Mouse (Mus musculus) MEL (cell line): ENCODE data around the gene Gramd4. TPM values are rescaled to one million over a fixed set of nuclear protein-coding genes. Genes with fewer than 3 reads are reported as not detected.

ENCODE experiments used
- DNase-seq: peaks from one replicate; pipeline ENCODE4 v3.0.0; 2011; ENCODE audit warnings: low read depth, low spot score
- H3K27ac ChIP-seq: 2 replicates; pipeline ENCODE4 v1.5.1; 2012; ENCODE audit warnings: low read depth, mild to moderate bottlenecking, control low read depth, low read length, moderate library complexity; ENCODE audit not compliant: control insufficient read depth
- H3K27me3 ChIP-seq, 2 experiments: fragments of 150-350 bp in 1 of 2; sonication (generic) in 1 of 2; 2 replicates each; pipeline ENCODE4 v1.6.1; 2012; ENCODE audit warnings: low read length in 2 of 2, mild to moderate bottlenecking in 2 of 2, improper control_type of control experiment in 1 of 2, moderate library complexity in 1 of 2; ENCODE audit not compliant: insufficient read depth in 2 of 2, control insufficient read depth in 1 of 2
- H3K36me3 ChIP-seq, 2 experiments: 2 replicates each; pipeline ENCODE4 v1.6.1; 2012 to 2014; ENCODE audit warnings: low read length in 2 of 2, improper control_type of control experiment in 1 of 2, inconsistent platforms in 1 of 2, mild to moderate bottlenecking in 1 of 2; ENCODE audit not compliant: insufficient read depth in 2 of 2, control insufficient read depth in 1 of 2
- H3K4me1 ChIP-seq, 2 experiments: fragments of 150-350 bp in 1 of 2; sonication (generic) in 1 of 2; 2 replicates each; pipeline ENCODE4 v1.6.1; 2012; ENCODE audit warnings: low read length in 2 of 2, improper control_type of control experiment in 1 of 2, mild to moderate bottlenecking in 1 of 2; ENCODE audit not compliant: insufficient read depth in 2 of 2, control insufficient read depth in 1 of 2
- H3K4me3 ChIP-seq, 2 experiments: fragments of 150-350 bp in 1 of 2; sonication (generic) in 1 of 2; 2 replicates each; pipeline ENCODE4 v1.5.1; 2012; ENCODE audit warnings: low read depth in 2 of 2, low read length in 2 of 2, mild to moderate bottlenecking in 2 of 2, moderate library complexity in 2 of 2, control low read depth in 1 of 2, improper control_type of control experiment in 1 of 2; ENCODE audit not compliant: control insufficient read depth in 1 of 2, insufficient read depth in 1 of 2
- H3K79me2 ChIP-seq: 2 replicates; pipeline ENCODE4 v1.6.1; 2012; ENCODE audit warnings: mild to moderate bottlenecking, low read length, moderate library complexity; ENCODE audit not compliant: control insufficient read depth, poor library complexity, insufficient read depth
- H3K9ac ChIP-seq: 2 replicates; pipeline ENCODE4 v1.6.1; 2012; ENCODE audit warnings: low read depth, mild to moderate bottlenecking, control low read depth, low read length, moderate library complexity; ENCODE audit not compliant: control insufficient read depth, poor library complexity, severe bottlenecking
- H3K9me3 ChIP-seq: fragments of 150-350 bp; sonication (generic); replicated peaks from 2 replicates; pipeline ENCODE4 v1.6.1; 2012; ENCODE audit warnings: mild to moderate bottlenecking, low read length, improper control_type of control experiment, moderate library complexity; ENCODE audit not compliant: insufficient read depth
- CHD1 ChIP-seq: IDR thresholded peaks from 2 replicates; pipeline ENCODE4 v1.6.1; 2012; ENCODE audit warnings: low read depth, mild to moderate bottlenecking, inconsistent platforms, low read length, improper control_type of control experiment
- CHD2 ChIP-seq: IDR thresholded peaks from 2 replicates; pipeline ENCODE4 v1.6.1; 2011; ENCODE audit warnings: low read length, improper control_type of control experiment
- CTCF ChIP-seq, 3 experiments: IDR thresholded peaks in 2 of 3; conservative IDR thresholded peaks in 1 of 3; 2 replicates each; pipeline ENCODE4 v1.5.1; 2011 to 2012; ENCODE audit warnings: low read length in 3 of 3, low read depth in 2 of 3, mild to moderate bottlenecking in 2 of 3, improper control_type of control experiment in 1 of 3, inconsistent platforms in 1 of 3, mixed read lengths in 1 of 3, moderate library complexity in 1 of 3; ENCODE audit not compliant: control insufficient read depth in 1 of 3, insufficient read depth in 1 of 3, poor library complexity in 1 of 3, severe bottlenecking in 1 of 3
- EP300 ChIP-seq, 2 experiments: IDR thresholded peaks; 2 replicates each; pipeline ENCODE4 v1.6.1; 2011; ENCODE audit warnings: improper control_type of control experiment in 2 of 2, low read length in 2 of 2, low read depth in 1 of 2, mild to moderate bottlenecking in 1 of 2
- ETS1 ChIP-seq: IDR thresholded peaks from 2 replicates; pipeline ENCODE4 v1.6.1; 2012; ENCODE audit warnings: low read depth, mild to moderate bottlenecking, inconsistent platforms, low read length, improper control_type of control experiment, moderate library complexity
- GABPA ChIP-seq: IDR thresholded peaks from 2 replicates; pipeline ENCODE4 v1.6.1; 2012; ENCODE audit warnings: low read depth, mild to moderate bottlenecking, inconsistent platforms, low read length, improper control_type of control experiment, moderate library complexity
- GATA1 ChIP-seq: IDR thresholded peaks from 2 replicates; pipeline ENCODE4 v1.6.1; 2011; ENCODE audit warnings: low read depth, low read length, improper control_type of control experiment
- HCFC1 ChIP-seq: IDR thresholded peaks from 2 replicates; pipeline ENCODE4 v1.6.1; 2012; ENCODE audit warnings: low read depth, mild to moderate bottlenecking, inconsistent platforms, low read length, improper control_type of control experiment, moderate library complexity
- JUND ChIP-seq: IDR thresholded peaks from 2 replicates; pipeline ENCODE4 v1.6.1; 2011; ENCODE audit warnings: low read depth, mild to moderate bottlenecking, improper control_type of control experiment, low read length
- MAX ChIP-seq: IDR thresholded peaks from 2 replicates; pipeline ENCODE4 v1.6.1; 2011; ENCODE audit warnings: low read length, improper control_type of control experiment
- MAZ ChIP-seq: IDR thresholded peaks from 2 replicates; pipeline ENCODE4 v1.6.1; 2012; ENCODE audit warnings: low read depth, mild to moderate bottlenecking, inconsistent platforms, low read length, improper control_type of control experiment
- MEF2A ChIP-seq: IDR thresholded peaks from 2 replicates; pipeline ENCODE4 v1.6.1; 2014; ENCODE audit warnings: low read depth, mild to moderate bottlenecking, inconsistent platforms, low read length, improper control_type of control experiment; ENCODE audit not compliant: poor library complexity, insufficient replicate concordance, severe bottlenecking; ENCODE audit errors: extremely low read depth
- MYB ChIP-seq: IDR thresholded peaks from 2 replicates; pipeline ENCODE4 v1.6.1; 2011; ENCODE audit warnings: mild to moderate bottlenecking, low read depth, low read length, improper control_type of control experiment
- MYC ChIP-seq: IDR thresholded peaks from 2 replicates; pipeline ENCODE4 v1.6.1; 2011; ENCODE audit warnings: low read depth, mild to moderate bottlenecking, low read length, improper control_type of control experiment, moderate library complexity
- NRF1 ChIP-seq: IDR thresholded peaks from 2 replicates; pipeline ENCODE4 v1.6.1; 2014; ENCODE audit warnings: low read depth, mild to moderate bottlenecking, inconsistent platforms, low read length, improper control_type of control experiment, moderate library complexity; ENCODE audit not compliant: poor library complexity, insufficient read depth, severe bottlenecking
- POLR2A ChIP-seq, 2 experiments: IDR thresholded peaks; 2 replicates each; pipeline ENCODE4 v1.6.1; 2011 to 2012; ENCODE audit warnings: low read length in 2 of 2, mild to moderate bottlenecking in 2 of 2, control low read depth in 1 of 2, improper control_type of control experiment in 1 of 2, low read depth in 1 of 2, moderate library complexity in 1 of 2; ENCODE audit not compliant: control insufficient read depth in 1 of 2, insufficient read depth in 1 of 2, poor library complexity in 1 of 2
- POLR2AphosphoS2 ChIP-seq: IDR thresholded peaks from 2 replicates; pipeline ENCODE4 v1.6.1; 2011; ENCODE audit warnings: low read length, improper control_type of control experiment
- RAD21 ChIP-seq: IDR thresholded peaks from 2 replicates; pipeline ENCODE4 v1.6.1; 2011; ENCODE audit warnings: mild to moderate bottlenecking, low read depth, low read length, improper control_type of control experiment
- SIN3A ChIP-seq: IDR thresholded peaks from 2 replicates; pipeline ENCODE4 v1.6.1; 2012; ENCODE audit warnings: low read length, improper control_type of control experiment, inconsistent platforms
- SMC3 ChIP-seq: IDR thresholded peaks from 2 replicates; pipeline ENCODE4 v1.6.1; 2011; ENCODE audit warnings: low read depth, low read length, improper control_type of control experiment
- TAL1 ChIP-seq: IDR thresholded peaks from 2 replicates; pipeline ENCODE4 v1.6.1; 2012; ENCODE audit warnings: mild to moderate bottlenecking, inconsistent platforms, low read length, moderate library complexity, mixed read lengths
- TBP ChIP-seq: IDR thresholded peaks from 2 replicates; pipeline ENCODE4 v1.8.0; 2011; ENCODE audit warnings: low read depth, low read length, improper control_type of control experiment
- UBTF ChIP-seq: IDR thresholded peaks from 2 replicates; pipeline ENCODE4 v1.6.1; 2012; ENCODE audit warnings: low read depth, mild to moderate bottlenecking, inconsistent platforms, low read length, improper control_type of control experiment, moderate library complexity, borderline replicate concordance; ENCODE audit not compliant: insufficient read depth
- USF2 ChIP-seq, 2 experiments: IDR thresholded peaks; 2 replicates each; pipeline ENCODE4 v1.6.1; 2011 to 2012; ENCODE audit warnings: improper control_type of control experiment in 2 of 2, low read length in 2 of 2, borderline replicate concordance in 1 of 2, inconsistent platforms in 1 of 2, low read depth in 1 of 2, mild to moderate bottlenecking in 1 of 2; ENCODE audit not compliant: insufficient read depth in 1 of 2
- ZC3H11A ChIP-seq: IDR thresholded peaks from 2 replicates; pipeline ENCODE4 v1.6.1; 2012; ENCODE audit warnings: low read depth, mild to moderate bottlenecking, inconsistent platforms, low read length, improper control_type of control experiment
- ZNF384 ChIP-seq: IDR thresholded peaks from 2 replicates; pipeline ENCODE4 v1.6.1; 2012; ENCODE audit warnings: low read depth, mild to moderate bottlenecking, inconsistent platforms, low read length, improper control_type of control experiment
- polyA plus RNA-seq, 2 experiments: library from polyadenylated mRNA; stranded (reverse) in 1 of 2; unstranded in 1 of 2; fragments of >175 nt in 1 of 2; fragments of >200 nt in 1 of 2; gene quantifications; 2 replicates each; pipeline versions ENCODE4 v1.2.1 to v1.2.4; 2012; ENCODE audit warnings: low replicate concordance in 2 of 2, low read depth in 1 of 2; ENCODE audit not compliant: insufficient read length in 2 of 2, insufficient read depth in 1 of 2, missing spikeins in 1 of 2
- total RNA-seq: library from RNA; depleted of rRNA; stranded (reverse); fragments of 300-350 nt; gene quantifications from 2 replicates; pipeline ENCODE4 v1.2.3, GENCODE M21; 2012

Gene Gramd4
- total and polyA plus RNA-seq, 3 experiments = 35.2 to 43.1 (median 38.0) TPM

GRCm38 (mm10) chr15:86051152-86051551, 6.3 kb upstream of the Gramd4 start (continued):
- peak; percentile 90 for TF ChIP-seq GATA1
- peak; percentile 14; the same call in 1 of the 2 replicates for TF ChIP-seq MAZ

GRCm38 (mm10) chr15:86051878-86052478, 5.5 kb upstream of the Gramd4 start:
- H3K4me3 ChIP-seq = peak overlapping the region; percentile 58 to 60
- H3K27me3 ChIP-seq = no peaks in the 10 kb centered on the region
- no peaks in the 10 kb centered on the region for H3K9me3 ChIP-seq
- peaks cover 6 to 23% of the 10 kb centered on the region in 2 experiments; a peak in 2 of 4 replicates for H3K4me1 ChIP-seq
- DNase-seq = peak; percentile 67
- peaks cover 0 to 8% of the 10 kb centered on the region in 2 experiments; a peak in 2 of 4 replicates for H3K36me3 ChIP-seq
- peak overlapping the region; percentile 76 for H3K9ac ChIP-seq
- peak; percentile 18 to 55; a peak in 3 of 4 replicates for TF ChIP-seq EP300 (IDR thresholded peaks at IDR 0.05; ENCODE audit: low read depth in 1 of 2, low read length in 2 of 2)
- TF ChIP-seq SIN3A = no peak; the same call in 1 of the 2 replicates
- TF ChIP-seq POLR2A (IDR thresholded peaks at IDR 0.05; ENCODE audit: control insufficient read depth in 1 of 2, insufficient read depth in 1 of 2, low read depth in 1 of 2, low read length in 2 of 2, poor library complexity in 1 of 2) = peak in 1 of 2 experiments; percentile 38; a peak in 1 of 4 replicates
- TF ChIP-seq CHD1 = peak; percentile 84; the same call in 1 of the 2 replicates
- TF ChIP-seq ETS1 = peak; percentile 36; the same call in 1 of the 2 replicates
- 0 out of 2 replicates have a peak, but pooled peaks have one; percentile 5 for TF ChIP-seq TAL1
- peak; percentile 39 for TF ChIP-seq CHD2
- 0 out of 2 replicates have a peak, but pooled peaks have one; percentile 28 for TF ChIP-seq MAZ
- TF ChIP-seq UBTF = no peak
- TF ChIP-seq MAX = 0 out of 2 replicates have a peak, but pooled peaks have one; percentile 19
- no peak for TF ChIP-seq MEF2A
- TF ChIP-seq, all 39 proteins: peak for 8
- Histone ChIP-seq H3K27ac (peak overlapping the region; percentile 100), H3K79me2 (no peaks in the 10 kb centered on the region)

- Histone ChIP-seq H3K9ac (no peak overlapping the region), H3K9me3 (no peaks in the 10 kb centered on the region), H3K4me1 (peaks cover 6 to 23% of the 10 kb centered on the region in 2 experiments; a peak in 2 of 4 replicates), H3K36me3 (peaks cover 0 to 8% of the 10 kb centered on the region in 2 experiments; a peak in 2 of 4 replicates), H3K79me2 (peaks cover 4% of the 10 kb centered on the region), H3K27ac (0 out of 2 replicates have a peak overlapping the region, but pooled peaks have one; percentile 24), H3K4me3 (no peak overlapping the region), H3K27me3 (no peaks in the 10 kb centered on the region)
- DNase-seq = peak; percentile 87
- TF ChIP-seq TBP (no peak), JUND (no peak), MYB (no peak), NRF1 (no peak), USF2 (IDR thresholded peaks at IDR 0.05; ENCODE audit: borderline replicate concordance in 1 of 2, insufficient read depth in 1 of 2, low read depth in 1 of 2, low read length in 2 of 2) (no peak), POLR2AphosphoS2 (no peak), SMC3 (peak; percentile 89), GABPA (no peak), RAD21 (peak; percentile 76), HCFC1 (no peak), EP300 (IDR thresholded peaks at IDR 0.05; ENCODE audit: low read depth in 1 of 2, low read length in 2 of 2) (no peak), MYC (0 out of 2 replicates have a peak, but pooled peaks have one; percentile 17), SIN3A (0 out of 2 replicates have a peak, but pooled peaks have one; percentile 30), ZC3H11A (peak; percentile 70), ZNF384 (no peak), CTCF (IDR thresholded peaks at IDR 0.05 in 2 of 3, conservative IDR thresholded peaks at IDR 0.05 in 1 of 3; ENCODE audit: control insufficient read depth in 1 of 3, insufficient read depth in 1 of 3, low read depth in 2 of 3, low read length in 3 of 3, poor library complexity in 1 of 3, severe bottlenecking in 1 of 3) (peak; percentile 79 to 85 (median 83))
Observed at GRCm38 (mm10) chr15:86053890-86054536, 3.5 kb upstream of the Gramd4 start.
